Mouse (Mus musculus) embryonic facial prominence, embryonic 14.5 days (tissue): ENCODE results near the gene Golt1a. TPM values are rescaled to one million over a fixed set of nuclear protein-coding genes. Genes with fewer than 3 reads are reported as not detected.

Experiments used
- ATAC-seq: fragments of 200-750 bp; cut with Nextera tagmentation; 2 replicates; pipeline ENCODE4 v1.8.0; 2017; ENCODE audit warnings: low read depth, moderate number of reproducible peaks, moderate TSS enrichment
- DNase-seq: peaks from one replicate; pipeline ENCODE4 v3.0.0-alpha.2; 2015; ENCODE audit warnings: low spot score
- H3K27ac ChIP-seq: fragments of 300-500 bp; sonication (generic); replicated peaks from 2 replicates; pipeline ENCODE4 v1.5.1; 2014; ENCODE audit warnings: low read depth, mild to moderate bottlenecking, low read length, moderate library complexity
- H3K27me3 ChIP-seq: fragments of 300-500 bp; sonication (generic); replicated peaks from 2 replicates; pipeline ENCODE4 v1.6.1; 2014; ENCODE audit warnings: low read length; ENCODE audit not compliant: control insufficient read depth, insufficient read depth
- H3K36me3 ChIP-seq: fragments of 300-500 bp; sonication (generic); 2 replicates; pipeline ENCODE4 v1.6.1; 2014; ENCODE audit warnings: low read length, mixed read lengths; ENCODE audit not compliant: control insufficient read depth, insufficient read depth
- H3K4me1 ChIP-seq: fragments of 300-500 bp; sonication (generic); 2 replicates; pipeline ENCODE4 v1.6.1; 2014; ENCODE audit warnings: antibody characterized with exemption, low read length; ENCODE audit not compliant: control insufficient read depth, insufficient read depth
- H3K4me2 ChIP-seq: fragments of 300-500 bp; sonication (generic); 2 replicates; pipeline ENCODE4 v1.6.1; 2014; ENCODE audit warnings: low read depth, mild to moderate bottlenecking, low read length, moderate library complexity, mixed read lengths
- H3K4me3 ChIP-seq: fragments of 300-500 bp; sonication (generic); 2 replicates; pipeline ENCODE4 v1.5.1; 2014; ENCODE audit warnings: low read depth, mild to moderate bottlenecking, low read length
- H3K9ac ChIP-seq: fragments of 300-500 bp; sonication (generic); 2 replicates; pipeline ENCODE4 v1.6.1; 2014; ENCODE audit warnings: low read depth, mild to moderate bottlenecking, low read length, moderate library complexity, mixed read lengths
- H3K9me3 ChIP-seq: fragments of 300-500 bp; sonication (generic); 2 replicates; pipeline ENCODE4 v1.6.1; 2016; ENCODE audit warnings: low read length; ENCODE audit not compliant: control insufficient read depth
- WGBS: fragments of 180-500 bp; shearing (Covaris S2); extraction: QIAGEN DNeasy Blood & Tissue Kit; methylation state at CpG from one replicate; pipeline ENCODE4 v1.1.7; 2014; 5-methylcytosine and 5-hydroxymethylcytosine counted together
- polyA plus RNA-seq: library from polyadenylated mRNA; unstranded; fragments of >200 nt; fragmentation: Nextera tagmentation; extraction: Ambion mirVana; gene quantifications from 2 replicates; pipeline ENCODE4 v1.2.1, GENCODE M21; 2014

The Golt1a gene
- polyA plus RNA-seq, 1 experiment from 2014 or later = not detected

DNA sequence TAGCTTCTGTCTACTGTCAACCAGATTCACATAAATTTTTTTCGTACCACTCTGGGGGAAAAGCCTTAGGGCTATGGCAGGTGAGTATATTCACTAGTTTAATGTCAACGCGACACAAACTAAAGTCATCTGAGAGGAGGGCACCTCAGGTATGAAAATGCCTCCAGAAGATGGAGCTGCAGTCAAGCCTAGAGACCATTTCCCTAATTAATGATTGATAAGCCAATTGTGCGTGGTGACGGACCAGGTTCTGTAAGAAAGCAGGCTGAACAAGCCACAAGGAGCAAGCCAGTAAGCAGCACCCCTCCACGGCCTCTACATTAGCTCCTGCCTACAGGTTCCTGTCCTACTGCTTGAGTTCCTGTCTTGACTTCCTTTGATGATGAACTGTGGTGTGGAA lies 51.4 kb downstream of the Golt1a start:
- Histone ChIP-seq H3K9me3 (no peaks in the 10 kb centered on the region), H3K4me2 (no peak overlapping the region), H3K4me3 (no peak overlapping the region), H3K27me3 (peaks cover 20% of the 10 kb centered on the region; the same call in 1 of the 2 replicates), H3K4me1 (peaks cover 8% of the 10 kb centered on the region; the same call in 1 of the 2 replicates), H3K9ac (no peak overlapping the region), H3K36me3 (no peaks in the 10 kb centered on the region), H3K27ac (no peak overlapping the region)
- ATAC-seq (no peak), DNase-seq (no peak)
- 91% methylated on average over 6 of the region's 6 CpGs for WGBS

DNA sequence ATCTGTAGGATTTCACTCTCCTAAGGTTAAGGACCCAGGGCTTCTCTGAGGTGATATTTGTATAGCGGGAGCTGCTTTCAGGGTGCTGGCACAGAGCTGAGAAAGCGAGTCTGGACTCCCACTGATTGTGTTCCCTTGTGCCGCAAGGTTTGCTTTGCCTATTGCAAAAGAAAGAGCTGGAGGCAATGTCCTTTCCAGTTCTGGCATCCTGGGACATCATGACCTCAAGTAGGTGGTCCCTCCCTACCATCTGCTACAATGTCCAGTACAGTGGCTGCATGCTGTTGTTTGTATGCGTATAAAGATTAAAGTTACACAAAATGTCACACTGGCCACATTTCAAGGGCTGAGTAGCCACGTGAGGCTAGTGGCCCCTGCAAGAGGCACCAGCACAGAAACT lies 52.5 kb downstream of the Golt1a start:
- no peaks in the 10 kb centered on the region for H3K9me3 ChIP-seq
- no peak overlapping the region for H3K27ac ChIP-seq
- peaks cover 8% of the 10 kb centered on the region; the same call in 1 of the 2 replicates for H3K4me1 ChIP-seq
- DNase-seq (no peak), ATAC-seq (no peak)
- H3K4me2 ChIP-seq = no peak overlapping the region
- peaks cover 20% of the 10 kb centered on the region; the same call in 1 of the 2 replicates for H3K27me3 ChIP-seq
- no peaks in the 10 kb centered on the region for H3K36me3 ChIP-seq
- no peak overlapping the region for H3K4me3 ChIP-seq
- no peak overlapping the region for H3K9ac ChIP-seq
- WGBS = 91% methylated on average over 5 of the region's 5 CpGs

DNA sequence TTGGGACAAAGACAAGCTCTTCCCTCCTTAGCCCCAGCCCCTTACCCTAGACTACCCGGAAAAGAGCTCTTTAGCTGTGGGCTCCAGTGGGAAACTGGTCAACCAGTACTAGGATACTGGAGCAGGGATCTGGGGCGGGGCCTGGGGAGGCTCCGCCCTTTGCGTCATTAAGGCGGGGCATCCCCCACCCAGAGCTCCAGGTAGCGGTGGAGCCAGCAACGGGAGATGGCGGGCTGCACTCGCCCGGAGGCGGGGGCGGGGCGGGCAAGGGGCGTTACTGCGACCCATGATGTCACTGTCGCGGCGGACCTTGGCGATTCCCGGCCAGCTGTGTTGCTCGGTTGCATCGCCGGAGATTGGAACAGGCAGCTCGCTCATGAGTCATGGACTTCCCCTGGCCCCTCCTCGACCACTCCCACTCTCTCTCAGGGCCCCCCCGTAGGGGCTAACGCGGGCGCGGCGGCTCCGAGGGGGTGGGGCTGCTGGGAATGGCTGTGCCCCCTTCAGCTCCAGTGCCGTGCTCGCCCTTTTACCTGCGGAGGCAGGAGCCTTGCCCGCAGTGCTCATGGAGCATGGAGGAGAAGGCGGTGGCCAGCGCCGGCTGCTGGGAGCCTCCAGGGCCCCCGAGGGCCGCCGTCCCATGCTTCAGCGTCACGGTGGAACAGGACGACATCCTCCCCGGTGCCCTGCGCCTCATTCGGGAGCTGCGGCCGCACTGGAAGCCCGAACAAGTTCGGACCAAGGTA lies 53.8 kb downstream of the Golt1a start, which contains the start of gene Etnk2:
Gene Etnk2, plus strand, starts transcription at position 297 of the 746 bp plus-strand sequence.
- peak; percentile 80 for ATAC-seq
- Histone ChIP-seq H3K27me3 (peaks cover 20% of the 10 kb centered on the region; the same call in 1 of the 2 replicates), H3K27ac (no peak within 1 kb of the TSS), H3K36me3 (no peaks in the 10 kb centered on the region), H3K4me2 (peak within 1 kb of the TSS; percentile 97), H3K9ac (peak within 1 kb of the TSS; percentile 65), H3K4me1 (peaks cover 19% of the 10 kb centered on the region), H3K4me3 (peak within 1 kb of the TSS; percentile 65), H3K9me3 (no peaks in the 10 kb centered on the region)
- WGBS = under 1% methylated on average over 38 of the region's 52 CpGs
- peak; percentile 80 for DNase-seq

DNA sequence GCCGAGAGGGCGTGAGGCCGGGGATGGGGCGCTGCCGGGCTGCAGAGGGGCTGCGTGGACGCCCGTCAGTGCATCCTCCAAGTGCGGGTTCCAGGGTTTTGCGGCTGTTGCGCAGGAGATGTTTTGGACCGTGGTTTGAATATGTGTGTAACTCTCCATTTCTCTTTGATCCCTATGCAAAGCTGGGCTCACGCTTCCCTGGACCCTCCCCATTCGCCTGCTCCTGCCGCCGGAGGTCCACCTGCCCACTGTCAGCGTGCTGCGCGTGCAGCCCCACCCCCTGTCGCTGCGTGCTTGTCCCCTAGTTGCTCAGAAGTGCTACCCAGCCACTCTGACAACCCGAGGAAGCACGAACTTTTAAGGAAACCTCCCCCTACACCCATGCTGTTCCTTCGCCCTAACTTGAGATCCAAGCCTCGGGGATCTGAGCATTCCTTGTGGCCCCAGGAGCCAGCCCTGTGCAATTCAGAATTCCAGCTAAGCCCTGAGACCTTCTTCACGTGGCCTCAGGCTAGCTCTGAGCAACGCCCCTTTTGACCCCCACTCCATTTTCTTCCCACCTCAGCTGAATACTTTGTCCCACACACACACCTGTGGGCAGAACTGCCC lies 54.5 kb downstream of the Golt1a start:
- peak; percentile 1; the same call in 1 of the 2 replicates for ATAC-seq
- H3K4me2 ChIP-seq = peak overlapping the region; percentile 97
- H3K27me3 ChIP-seq = peaks cover 20% of the 10 kb centered on the region; the same call in 1 of the 2 replicates
- WGBS = 5% methylated on average over 15 of the region's 27 CpGs
- no peaks in the 10 kb centered on the region for H3K9me3 ChIP-seq
- peak overlapping the region; percentile 65 for H3K4me3 ChIP-seq
- peaks cover 20% of the 10 kb centered on the region for H3K4me1 ChIP-seq
- DNase-seq = no peak
- H3K9ac ChIP-seq = peak overlapping the region; percentile 65
- H3K36me3 ChIP-seq = no peaks in the 10 kb centered on the region
- H3K27ac ChIP-seq = no peak overlapping the region

DNA sequence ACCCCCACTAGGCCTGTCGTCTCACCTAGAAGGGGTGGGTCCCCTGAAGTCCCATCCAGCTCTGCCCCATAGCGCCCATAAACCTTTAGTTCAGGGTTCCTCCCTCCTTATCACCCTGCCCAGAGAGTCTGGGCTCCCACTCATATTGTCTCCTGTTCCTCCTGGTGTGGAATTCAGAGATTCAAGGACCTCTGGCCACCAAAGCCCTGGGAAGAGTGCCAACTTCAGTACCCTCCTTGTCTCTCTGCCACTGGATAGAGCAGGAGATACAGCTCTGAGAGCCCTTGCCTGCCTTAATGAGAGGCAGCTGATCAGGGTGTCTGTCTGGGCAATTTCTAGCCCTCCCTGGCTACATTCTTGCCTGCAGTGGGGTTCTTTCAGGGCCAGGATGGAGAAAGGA lies 55.3 kb downstream of the Golt1a start:
- Histone ChIP-seq H3K9ac (no peak overlapping the region), H3K27ac (no peak overlapping the region), H3K27me3 (peaks cover 20% of the 10 kb centered on the region; the same call in 1 of the 2 replicates), H3K9me3 (no peaks in the 10 kb centered on the region), H3K4me1 (peaks cover 20% of the 10 kb centered on the region), H3K36me3 (no peaks in the 10 kb centered on the region), H3K4me2 (no peak overlapping the region), H3K4me3 (no peak overlapping the region)
- 52% methylated on average over 2 of the region's 2 CpGs for WGBS
- no peak for ATAC-seq
- DNase-seq = no peak

DNA sequence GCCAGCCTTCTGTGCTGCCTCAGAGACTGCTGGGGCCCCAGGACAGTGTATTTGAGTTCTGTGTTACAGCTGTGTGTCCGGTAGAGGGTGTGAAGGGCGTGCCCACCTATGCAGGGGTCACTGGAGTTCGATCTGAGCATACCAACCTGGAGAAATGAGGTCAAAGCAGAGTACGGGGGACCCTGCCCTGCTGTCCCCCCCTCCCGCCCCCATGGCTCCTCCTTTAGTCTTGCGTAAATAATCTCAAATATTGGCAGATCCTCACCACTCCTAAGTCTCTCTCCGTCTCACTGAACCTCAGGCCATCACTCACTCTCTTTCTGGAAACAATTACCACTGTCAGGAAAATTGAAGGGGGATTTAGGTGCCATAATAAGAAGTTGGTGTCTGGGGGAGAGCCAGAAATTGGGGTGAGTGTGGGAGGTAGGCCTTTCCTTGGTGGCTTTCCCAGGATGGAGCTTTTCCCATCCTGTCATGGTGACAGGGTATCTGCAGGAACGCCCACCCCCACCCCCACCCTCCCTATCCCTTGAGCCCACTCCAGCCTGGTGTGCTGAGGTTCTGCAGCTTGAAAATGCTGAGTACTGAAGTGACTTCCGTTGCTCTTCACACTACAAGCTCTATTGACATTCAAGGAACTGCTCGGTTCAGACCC lies 57.5 kb downstream of the Golt1a start:
- Histone ChIP-seq H3K9me3 (no peaks in the 10 kb centered on the region), H3K9ac (no peak overlapping the region), H3K36me3 (no peaks in the 10 kb centered on the region), H3K4me3 (no peak overlapping the region), H3K4me2 (no peak overlapping the region), H3K27me3 (peaks cover 20% of the 10 kb centered on the region; the same call in 1 of the 2 replicates), H3K4me1 (peaks cover 20% of the 10 kb centered on the region), H3K27ac (peak overlapping the region; percentile 35; the same call in 1 of the 2 replicates)
- DNase-seq (peak; percentile 58), ATAC-seq (no peak)
- 40% methylated on average over 10 of the region's 10 CpGs for WGBS

DNA sequence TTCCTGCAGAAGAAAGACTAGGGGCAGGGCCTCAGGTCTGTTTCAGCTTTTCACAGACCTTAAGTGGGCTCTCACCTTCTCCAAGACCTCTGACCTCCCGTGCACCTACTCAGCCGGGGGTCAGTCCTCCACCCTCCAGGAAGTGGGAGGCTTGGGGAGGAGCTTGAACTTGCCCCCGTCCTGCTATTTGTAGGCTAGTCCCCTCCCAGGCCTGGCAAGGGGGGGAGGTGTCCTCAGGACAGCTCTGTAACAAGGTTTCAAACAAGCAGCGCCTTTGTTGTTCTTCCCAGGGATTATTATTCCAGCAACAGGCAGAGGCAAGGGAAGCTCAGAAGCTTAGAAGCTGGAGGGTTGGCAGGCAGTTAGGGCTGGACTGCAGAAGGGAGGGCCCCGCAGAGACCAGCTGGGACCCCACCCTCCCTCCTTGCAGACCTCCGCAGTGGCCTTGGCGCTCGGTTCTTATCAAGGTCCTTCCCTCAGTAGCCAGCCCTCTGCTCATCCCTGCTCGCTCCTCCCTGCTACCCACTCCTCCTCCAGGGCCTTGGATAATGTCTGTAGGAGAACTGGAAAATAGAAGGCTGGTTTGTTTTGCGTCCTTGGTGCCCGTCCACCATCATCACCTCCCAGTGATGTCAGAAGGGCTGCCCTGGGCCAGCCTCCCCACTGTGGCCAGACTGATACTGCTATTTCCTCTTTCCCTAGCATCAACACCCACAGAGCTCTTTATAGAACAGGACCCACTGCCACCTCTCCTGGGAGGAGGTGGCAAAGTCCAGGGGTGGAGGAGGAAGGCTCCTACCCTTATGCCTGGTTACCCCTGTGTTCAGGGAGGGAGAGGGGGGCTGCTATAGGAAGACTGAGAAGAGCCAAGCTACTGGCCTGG lies 58.2 kb downstream of the Golt1a start:
- ATAC-seq (no peak), DNase-seq (peak; percentile 33)
- WGBS = 10% methylated on average over 11 of the region's 11 CpGs
- H3K9me3 ChIP-seq = no peaks in the 10 kb centered on the region
- no peaks in the 10 kb centered on the region for H3K36me3 ChIP-seq
- peaks cover 20% of the 10 kb centered on the region for H3K4me1 ChIP-seq
- H3K27me3 ChIP-seq = peaks cover 20% of the 10 kb centered on the region; the same call in 1 of the 2 replicates
- H3K27ac ChIP-seq = peak overlapping the region; percentile 35; the same call in 1 of the 2 replicates
- H3K9ac ChIP-seq = no peak overlapping the region
- H3K4me2 ChIP-seq = peak overlapping the region; percentile 17; the same call in 1 of the 2 replicates
- no peak overlapping the region for H3K4me3 ChIP-seq

DNA sequence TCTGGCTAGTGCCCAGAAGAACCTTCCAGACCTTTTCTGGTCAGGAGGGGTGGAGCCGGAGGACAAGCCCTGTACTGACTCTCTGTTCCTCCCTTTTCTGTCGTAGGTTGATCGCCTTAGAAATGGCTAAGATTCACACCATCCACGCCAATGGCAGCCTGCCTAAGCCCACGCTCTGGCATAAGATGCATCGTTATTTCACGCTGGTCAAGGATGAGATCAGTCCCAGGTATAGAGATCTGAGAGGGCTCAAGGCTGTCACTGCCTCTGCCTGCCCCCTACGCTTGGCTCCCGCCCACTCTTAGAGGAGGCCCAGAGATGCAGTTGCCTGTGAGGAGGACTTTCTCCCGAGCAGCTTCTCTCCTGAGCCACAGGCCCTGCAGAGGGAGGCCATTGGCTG lies 59.0 kb downstream of the Golt1a start:
- H3K9me3 ChIP-seq = no peaks in the 10 kb centered on the region
- DNase-seq (no peak), ATAC-seq (no peak)
- H3K27ac ChIP-seq = no peak overlapping the region
- H3K27me3 ChIP-seq = peaks cover 20% of the 10 kb centered on the region; the same call in 1 of the 2 replicates
- H3K9ac ChIP-seq = no peak overlapping the region
- H3K36me3 ChIP-seq = no peaks in the 10 kb centered on the region
- no peak overlapping the region for H3K4me2 ChIP-seq
- no peak overlapping the region for H3K4me3 ChIP-seq
- H3K4me1 ChIP-seq = peaks cover 17% of the 10 kb centered on the region
- 50% methylated on average over 9 of the region's 10 CpGs for WGBS
